Mouse (Mus musculus): ENCODE measurements around the gene Tmem182. TPM values are rescaled to one million over a fixed set of nuclear protein-coding genes. Genes with fewer than 3 reads are reported as not detected.

Gene Tmem182
- 0.11 TPM in 1 of 2 replicates, not detected in the other for polyA plus RNA-seq (2014; fragmentation: Nextera tagmentation; extraction: Ambion mirVana)

DNA sequence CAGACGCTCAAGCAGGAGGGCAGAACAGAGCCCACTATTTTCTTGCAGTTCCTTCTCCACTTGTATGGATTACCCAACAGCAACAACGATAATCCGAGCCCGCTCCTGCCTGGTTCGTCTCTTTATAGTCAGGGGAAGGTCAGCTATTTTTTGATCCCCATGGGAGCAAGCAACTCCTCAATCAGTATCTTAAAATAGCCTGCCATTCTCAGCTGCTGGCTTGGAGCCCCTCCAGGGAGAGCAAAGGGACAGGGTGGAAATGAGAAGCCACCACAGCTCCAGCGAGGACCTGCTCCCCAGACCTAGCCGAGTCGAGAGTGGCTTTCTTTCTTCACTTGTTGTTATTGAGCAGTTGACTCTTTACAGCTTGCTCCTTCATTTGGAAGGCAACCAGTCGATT is at the start of gene Tmem182:
TSS of gene Tmem182 (plus strand) at position 251 of the 400 bp plus-strand sequence.
- WGBS = 76% methylated on average over 9 of the region's 9 CpGs
- Histone ChIP-seq H3K9me3 (ENCODE audit: control insufficient read depth, low read depth, low read length) (no peaks in the 10 kb centered on the region), H3K27ac (ENCODE audit: low read length) (no peak within 1 kb of the TSS), H3K4me3 (ENCODE audit: low read depth, low read length) (no peak within 1 kb of the TSS), H3K36me3 (ENCODE audit: control insufficient read depth, insufficient read depth, low read length) (no peaks in the 10 kb centered on the region), H3K9ac (replicated peaks; ENCODE audit: low read depth, low read length) (no peak within 1 kb of the TSS), H3K27me3 (ENCODE audit: control insufficient read depth, insufficient read depth, low read length) (no peaks in the 10 kb centered on the region), H3K4me2 (replicated peaks; ENCODE audit: low read depth, low read length) (no peak within 1 kb of the TSS), H3K4me1 (ENCODE audit: control insufficient read depth, insufficient read depth, low read length) (no peaks in the 10 kb centered on the region)
- ATAC-seq (ENCODE audit: insufficient number of reproducible peaks, insufficient read depth, low FRiP score, low read depth) = no peak

- 78% methylated on average over 6 of the region's 6 CpGs for WGBS
- H3K27ac ChIP-seq (ENCODE audit: low read length) = no peak overlapping the region
- no peaks in the 10 kb centered on the region for H3K9me3 ChIP-seq (ENCODE audit: control insufficient read depth, low read depth, low read length)
- H3K27me3 ChIP-seq (ENCODE audit: control insufficient read depth, insufficient read depth, low read length) = no peaks in the 10 kb centered on the region
- H3K4me1 ChIP-seq (ENCODE audit: control insufficient read depth, insufficient read depth, low read length) = no peaks in the 10 kb centered on the region
- no peaks in the 10 kb centered on the region for H3K36me3 ChIP-seq (ENCODE audit: control insufficient read depth, insufficient read depth, low read length)
- H3K4me2 ChIP-seq (replicated peaks; ENCODE audit: low read depth, low read length) = no peak overlapping the region
- H3K4me3 ChIP-seq (ENCODE audit: low read depth, low read length) = no peak overlapping the region
- H3K9ac ChIP-seq (replicated peaks; ENCODE audit: low read depth, low read length) = no peak overlapping the region
- no peak for ATAC-seq (ENCODE audit: insufficient number of reproducible peaks, insufficient read depth, low FRiP score, low read depth)
These were observed 45.5 kb upstream of the Tmem182 start for GRCm38 (mm10) chr1:40759751-40760445.

GRCm38 (mm10) chr1:40764042-40764441 is 41.4 kb upstream of the Tmem182 start:
- Histone ChIP-seq H3K27ac (ENCODE audit: low read length) (no peak overlapping the region), H3K9me3 (ENCODE audit: control insufficient read depth, low read depth, low read length) (no peaks in the 10 kb centered on the region), H3K4me2 (replicated peaks; ENCODE audit: low read depth, low read length) (no peak overlapping the region), H3K4me3 (ENCODE audit: low read depth, low read length) (no peak overlapping the region), H3K27me3 (ENCODE audit: control insufficient read depth, insufficient read depth, low read length) (no peaks in the 10 kb centered on the region), H3K9ac (replicated peaks; ENCODE audit: low read depth, low read length) (no peak overlapping the region), H3K36me3 (ENCODE audit: control insufficient read depth, insufficient read depth, low read length) (no peaks in the 10 kb centered on the region), H3K4me1 (ENCODE audit: control insufficient read depth, insufficient read depth, low read length) (no peaks in the 10 kb centered on the region)
- ATAC-seq (ENCODE audit: insufficient number of reproducible peaks, insufficient read depth, low FRiP score, low read depth) = no peak
- 96% methylated on average over 1 of the region's 1 CpGs for WGBS

GRCm38 (mm10) chr1:40764701-40765275 is 40.6 kb upstream of the Tmem182 start:
- no peak overlapping the region for H3K4me3 ChIP-seq (ENCODE audit: low read depth, low read length)
- H3K27ac ChIP-seq (ENCODE audit: low read length) = no peak overlapping the region
- 87% methylated on average over 15 of the region's 15 CpGs for WGBS
- no peaks in the 10 kb centered on the region for H3K9me3 ChIP-seq (ENCODE audit: control insufficient read depth, low read depth, low read length)
- H3K36me3 ChIP-seq (ENCODE audit: control insufficient read depth, insufficient read depth, low read length) = no peaks in the 10 kb centered on the region
- no peak overlapping the region for H3K9ac ChIP-seq (replicated peaks; ENCODE audit: low read depth, low read length)
- no peaks in the 10 kb centered on the region for H3K4me1 ChIP-seq (ENCODE audit: control insufficient read depth, insufficient read depth, low read length)
- no peaks in the 10 kb centered on the region for H3K27me3 ChIP-seq (ENCODE audit: control insufficient read depth, insufficient read depth, low read length)
- no peak for ATAC-seq (ENCODE audit: insufficient number of reproducible peaks, insufficient read depth, low FRiP score, low read depth)
- no peak overlapping the region for H3K4me2 ChIP-seq (replicated peaks; ENCODE audit: low read depth, low read length)

DNA sequence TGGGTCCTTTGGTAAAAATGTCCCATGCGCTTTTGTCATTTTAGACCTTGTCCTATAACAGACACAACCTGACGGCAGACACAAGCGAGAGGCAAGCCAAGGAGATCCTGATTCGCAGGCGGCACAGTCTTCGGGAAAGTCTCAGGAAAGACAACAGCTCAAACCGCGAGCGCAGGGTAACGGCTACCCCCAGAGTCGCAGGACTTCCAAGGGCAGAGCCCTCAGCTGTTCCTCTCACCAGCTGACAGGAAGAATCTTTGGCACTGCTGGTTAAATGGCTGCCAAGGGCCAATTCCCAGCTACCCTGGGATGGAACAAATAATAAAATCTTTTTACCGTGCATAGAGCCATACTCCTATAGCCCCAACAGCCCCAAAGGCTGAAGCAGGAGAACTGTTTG is 39.9 kb upstream of the Tmem182 start:
- no peaks in the 10 kb centered on the region for H3K9me3 ChIP-seq (ENCODE audit: control insufficient read depth, low read depth, low read length)
- ATAC-seq (ENCODE audit: insufficient number of reproducible peaks, insufficient read depth, low FRiP score, low read depth) = no peak
- H3K4me3 ChIP-seq (ENCODE audit: low read depth, low read length) = no peak overlapping the region
- H3K4me2 ChIP-seq (replicated peaks; ENCODE audit: low read depth, low read length) = no peak overlapping the region
- no peaks in the 10 kb centered on the region for H3K4me1 ChIP-seq (ENCODE audit: control insufficient read depth, insufficient read depth, low read length)
- 91% methylated on average over 12 of the region's 12 CpGs for WGBS
- no peaks in the 10 kb centered on the region for H3K27me3 ChIP-seq (ENCODE audit: control insufficient read depth, insufficient read depth, low read length)
- H3K36me3 ChIP-seq (ENCODE audit: control insufficient read depth, insufficient read depth, low read length) = no peaks in the 10 kb centered on the region
- no peak overlapping the region for H3K9ac ChIP-seq (replicated peaks; ENCODE audit: low read depth, low read length)
- no peak overlapping the region for H3K27ac ChIP-seq (ENCODE audit: low read length)

- no peaks in the 10 kb centered on the region for H3K4me1 ChIP-seq (ENCODE audit: control insufficient read depth, insufficient read depth, low read length)
- no peak overlapping the region for H3K9ac ChIP-seq (replicated peaks; ENCODE audit: low read depth, low read length)
- 86% methylated on average over 18 of the region's 18 CpGs for WGBS
- no peak overlapping the region for H3K4me2 ChIP-seq (replicated peaks; ENCODE audit: low read depth, low read length)
- ATAC-seq (ENCODE audit: insufficient number of reproducible peaks, insufficient read depth, low FRiP score, low read depth) = no peak
- H3K36me3 ChIP-seq (ENCODE audit: control insufficient read depth, insufficient read depth, low read length) = no peaks in the 10 kb centered on the region
- H3K9me3 ChIP-seq (ENCODE audit: control insufficient read depth, low read depth, low read length) = no peaks in the 10 kb centered on the region
- H3K4me3 ChIP-seq (ENCODE audit: low read depth, low read length) = no peak overlapping the region
- H3K27ac ChIP-seq (ENCODE audit: low read length) = no peak overlapping the region
- H3K27me3 ChIP-seq (ENCODE audit: control insufficient read depth, insufficient read depth, low read length) = no peaks in the 10 kb centered on the region
These were observed 37.8 kb upstream of the Tmem182 start for GRCm38 (mm10) chr1:40767588-40767987.

GRCm38 (mm10) chr1:40768606-40769005 is 36.8 kb upstream of the Tmem182 start:
- H3K9me3 ChIP-seq (ENCODE audit: control insufficient read depth, low read depth, low read length) = no peaks in the 10 kb centered on the region
- no peak for ATAC-seq (ENCODE audit: insufficient number of reproducible peaks, insufficient read depth, low FRiP score, low read depth)

GRCm38 (mm10) chr1:40769331-40769894 is 36.0 kb upstream of the Tmem182 start:
- Histone ChIP-seq H3K9ac (replicated peaks; ENCODE audit: low read depth, low read length) (no peak overlapping the region), H3K27ac (ENCODE audit: low read length) (no peak overlapping the region), H3K9me3 (ENCODE audit: control insufficient read depth, low read depth, low read length) (no peaks in the 10 kb centered on the region), H3K4me2 (replicated peaks; ENCODE audit: low read depth, low read length) (no peak overlapping the region), H3K4me3 (ENCODE audit: low read depth, low read length) (no peak overlapping the region), H3K4me1 (ENCODE audit: control insufficient read depth, insufficient read depth, low read length) (no peaks in the 10 kb centered on the region), H3K36me3 (ENCODE audit: control insufficient read depth, insufficient read depth, low read length) (no peaks in the 10 kb centered on the region; the same call in 1 of the 2 replicates), H3K27me3 (ENCODE audit: control insufficient read depth, insufficient read depth, low read length) (no peaks in the 10 kb centered on the region)
- ATAC-seq (ENCODE audit: insufficient number of reproducible peaks, insufficient read depth, low FRiP score, low read depth) = no peak
- WGBS = 72% methylated on average over 4 of the region's 4 CpGs

More at GRCm38 (mm10) chr1:40768606-40769005, 36.8 kb upstream of the Tmem182 start:
- Histone ChIP-seq H3K9ac (replicated peaks; ENCODE audit: low read depth, low read length) (no peak overlapping the region), H3K4me1 (ENCODE audit: control insufficient read depth, insufficient read depth, low read length) (no peaks in the 10 kb centered on the region), H3K27me3 (ENCODE audit: control insufficient read depth, insufficient read depth, low read length) (no peaks in the 10 kb centered on the region), H3K4me2 (replicated peaks; ENCODE audit: low read depth, low read length) (no peak overlapping the region), H3K27ac (ENCODE audit: low read length) (no peak overlapping the region), H3K4me3 (ENCODE audit: low read depth, low read length) (no peak overlapping the region), H3K36me3 (ENCODE audit: control insufficient read depth, insufficient read depth, low read length) (no peaks in the 10 kb centered on the region)
- 33% methylated on average over 6 of the region's 6 CpGs for WGBS
